Mouse (Mus musculus): ENCODE data around the gene Kcnip4.

DNA sequence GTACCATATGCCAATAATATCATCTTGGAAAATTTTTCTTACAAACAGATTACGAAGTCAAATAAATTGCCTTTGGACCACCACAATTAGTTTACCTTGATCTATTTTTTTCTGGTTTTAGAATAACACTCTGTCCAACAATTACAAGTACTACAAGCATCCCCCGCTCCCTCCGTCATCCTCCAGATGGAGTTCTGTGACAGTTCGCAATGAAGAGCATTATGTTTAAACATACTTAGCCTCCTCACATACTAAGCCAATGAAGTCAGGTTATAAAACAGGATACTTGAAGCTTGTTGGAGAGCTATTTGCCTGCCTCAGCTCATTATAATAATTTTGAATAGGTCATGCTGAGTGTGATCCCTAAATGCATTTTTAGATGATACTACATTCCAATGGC, 39.0 kb upstream of the Kcnip4 start:
- TF ChIP-seq POLR2A (IDR thresholded peaks at IDR 0.05; ENCODE audit: low read depth, low read length) (no peak), CTCF (IDR thresholded peaks at IDR 0.05; ENCODE audit: extremely low read depth, insufficient read depth, insufficient read length, insufficient replicate concordance) (no peak)
